Mouse (Mus musculus) midbrain, embryonic 15.5 days (tissue): Measurements from ENCODE around the gene Supt20. TPM values are rescaled to one million over a fixed set of nuclear protein-coding genes. Genes with fewer than 3 reads are reported as not detected.

Source experiments
- ATAC-seq: fragments of 200-750 bp; cut with Nextera tagmentation; replicated peaks from 2 replicates; pipeline ENCODE4 v1.8.0; 2017; ENCODE audit warnings: moderate TSS enrichment
- H3K27ac ChIP-seq: fragments of 300-500 bp; sonication (generic); 2 replicates; pipeline ENCODE4 v1.5.1; 2015; ENCODE audit warnings: mild to moderate bottlenecking, inconsistent platforms
- H3K27me3 ChIP-seq: fragments of 300-500 bp; sonication (generic); replicated peaks from 2 replicates; pipeline ENCODE4 v1.6.1; 2015; ENCODE audit warnings: inconsistent platforms
- H3K36me3 ChIP-seq: fragments of 300-500 bp; sonication (generic); replicated peaks from 2 replicates; pipeline ENCODE4 v1.6.1; 2015; ENCODE audit warnings: inconsistent platforms
- H3K4me1 ChIP-seq: fragments of 300-500 bp; sonication (generic); 2 replicates; pipeline ENCODE4 v1.6.1; 2015; ENCODE audit warnings: inconsistent platforms
- H3K4me2 ChIP-seq: fragments of 300-500 bp; sonication (generic); 2 replicates; pipeline ENCODE4 v1.6.1; 2015; ENCODE audit warnings: inconsistent platforms, mild to moderate bottlenecking, moderate library complexity
- H3K4me3 ChIP-seq: fragments of 300-500 bp; sonication (generic); 2 replicates; pipeline ENCODE4 v1.5.1; 2015; ENCODE audit warnings: mild to moderate bottlenecking, inconsistent platforms
- H3K9ac ChIP-seq: fragments of 300-500 bp; sonication (generic); 2 replicates; pipeline ENCODE4 v1.6.1; 2015; ENCODE audit warnings: mild to moderate bottlenecking, inconsistent platforms
- H3K9me3 ChIP-seq: fragments of 300-500 bp; sonication (generic); 2 replicates; pipeline ENCODE4 v1.6.1; 2016; ENCODE audit warnings: inconsistent platforms
- WGBS: fragments of 180-500 bp; shearing (Covaris S2); methylation state at CpG from one replicate; pipeline ENCODE4 v1.1.7; 2015; ENCODE audit warnings: mixed read lengths; 5-methylcytosine and 5-hydroxymethylcytosine counted together
- polyA plus RNA-seq: library from polyadenylated mRNA; unstranded; fragments of >200 nt; fragmentation: Nextera tagmentation; extraction: Ambion mirVana; gene quantifications from 2 replicates; pipeline ENCODE4 v1.2.1, GENCODE M21; 2015

The Supt20 gene
- polyA plus RNA-seq, 1 experiment from 2014 or later: 90.1 TPM

GRCm38 (mm10) chr3:54715461-54715860, 22.9 kb downstream of the Supt20 start:
- H3K4me1 ChIP-seq: no peaks in the 10 kb centered on the region
- H3K27ac ChIP-seq: no peak overlapping the region
- H3K9ac ChIP-seq: no peak overlapping the region
- H3K4me3 ChIP-seq: no peak overlapping the region
- no peaks in the 10 kb centered on the region for H3K27me3 ChIP-seq
- 93% methylated on average over 6 of the region's 6 CpGs for WGBS
- H3K9me3 ChIP-seq: no peaks in the 10 kb centered on the region
- no peak overlapping the region for H3K4me2 ChIP-seq
- peaks cover 56% of the 10 kb centered on the region for H3K36me3 ChIP-seq
- ATAC-seq: no peak

DNA sequence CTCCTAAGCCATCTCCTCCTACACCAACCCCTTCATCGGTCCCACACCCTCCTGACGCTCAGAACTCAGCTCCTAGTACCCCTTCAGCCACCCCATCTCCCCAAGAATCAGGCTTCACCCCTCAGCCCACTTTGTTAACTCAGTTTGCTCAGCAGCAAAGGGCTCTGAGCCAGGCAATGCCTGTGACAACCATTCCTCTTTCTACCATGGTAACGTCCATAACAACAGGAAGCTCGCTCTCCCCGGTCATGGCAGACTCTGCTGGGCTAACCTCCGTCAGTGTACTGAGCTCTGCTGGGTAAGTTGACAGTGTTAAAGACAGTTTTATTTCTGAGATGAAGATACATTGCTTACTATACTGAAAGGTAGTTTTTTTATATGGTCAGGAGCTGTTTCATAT, 24.7 kb downstream of the Supt20 start:
- no peak for ATAC-seq
- H3K9me3 ChIP-seq: no peaks in the 10 kb centered on the region
- WGBS: 73% methylated on average over 6 of the region's 6 CpGs

DNA sequence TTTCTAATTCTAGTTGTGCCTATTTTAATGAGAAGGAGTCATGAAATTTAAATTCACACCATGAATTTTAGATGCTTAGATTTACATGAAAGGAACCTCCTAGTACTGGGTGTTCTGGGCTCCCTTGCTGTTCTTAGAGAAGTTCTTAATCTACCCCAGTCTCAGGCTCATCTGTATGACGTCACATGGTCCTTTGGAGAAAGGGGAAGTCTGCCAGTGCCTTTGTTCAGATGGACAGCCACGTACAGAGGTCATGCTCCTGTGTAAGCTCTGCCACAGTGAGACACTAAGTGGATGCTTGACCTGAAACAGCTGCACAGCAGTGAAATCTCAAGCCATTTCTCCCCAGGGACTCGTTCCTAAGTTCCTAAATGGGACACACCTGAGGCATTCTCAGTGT, 26.3 kb downstream of the Supt20 start:
- no peaks in the 10 kb centered on the region for H3K4me1 ChIP-seq
- no peak for ATAC-seq
- H3K36me3 ChIP-seq: peaks cover 41% of the 10 kb centered on the region; the same call in 1 of the 2 replicates
- no peak overlapping the region for H3K9ac ChIP-seq
- no peaks in the 10 kb centered on the region for H3K27me3 ChIP-seq
- H3K4me2 ChIP-seq: no peak overlapping the region
- no peaks in the 10 kb centered on the region for H3K9me3 ChIP-seq
- no peak overlapping the region for H3K27ac ChIP-seq
- 52% methylated on average over 3 of the region's 3 CpGs for WGBS
- H3K4me3 ChIP-seq: no peak overlapping the region

More for the DNA sequence above, 24.7 kb downstream of the Supt20 start:
- H3K27ac ChIP-seq: no peak overlapping the region
- H3K4me1 ChIP-seq: no peaks in the 10 kb centered on the region
- H3K4me3 ChIP-seq: no peak overlapping the region
- H3K27me3 ChIP-seq: no peaks in the 10 kb centered on the region
- H3K9ac ChIP-seq: no peak overlapping the region
- H3K4me2 ChIP-seq: no peak overlapping the region
- H3K36me3 ChIP-seq: peaks cover 47% of the 10 kb centered on the region

DNA sequence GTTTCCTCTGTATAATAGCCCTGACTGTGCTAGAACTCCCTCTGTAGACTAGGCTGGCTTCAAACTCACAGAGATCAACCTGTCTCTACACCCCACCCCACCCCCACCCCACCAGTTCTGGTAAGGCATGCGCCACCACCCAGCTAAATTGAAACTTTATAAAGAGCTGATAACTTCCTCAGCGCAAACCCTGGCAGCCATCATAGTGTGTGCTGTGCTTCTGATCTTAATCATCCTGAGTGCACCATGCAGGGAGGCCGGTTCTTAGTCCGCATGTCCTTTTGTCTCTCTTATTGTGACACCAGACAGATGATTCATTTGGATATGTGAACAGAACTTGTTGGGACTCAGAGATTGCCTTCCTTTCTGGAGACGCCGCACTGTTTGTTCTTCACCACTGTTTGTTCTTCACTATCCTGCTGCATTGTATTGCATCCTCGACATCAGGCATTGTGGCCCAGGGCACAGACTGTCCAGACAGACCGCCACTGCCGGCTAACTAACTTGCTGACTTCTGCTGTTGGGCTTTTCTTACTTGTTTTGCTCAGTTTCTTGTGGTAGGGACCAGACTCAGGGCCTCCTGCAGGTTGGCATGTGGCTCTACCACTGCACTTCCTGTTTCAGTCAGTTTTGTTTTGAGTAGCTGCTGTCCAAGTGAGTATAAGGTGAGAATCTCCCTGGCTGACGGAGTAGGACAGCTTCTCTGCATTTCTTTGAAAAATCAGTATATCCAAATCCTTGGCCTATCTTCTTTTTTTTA, 31.3 kb downstream of the Supt20 start:
- Histone ChIP-seq H3K27me3 (no peaks in the 10 kb centered on the region), H3K27ac (no peak overlapping the region), H3K4me1 (no peaks in the 10 kb centered on the region), H3K4me3 (no peak overlapping the region), H3K9me3 (no peaks in the 10 kb centered on the region), H3K9ac (no peak overlapping the region), H3K36me3 (peaks cover 29% of the 10 kb centered on the region), H3K4me2 (no peak overlapping the region)
- no peak for ATAC-seq
- 88% methylated on average over 10 of the region's 10 CpGs for WGBS

GRCm38 (mm10) chr3:54725344-54725743, 32.7 kb downstream of the Supt20 start:
- H3K4me2 ChIP-seq: no peak overlapping the region
- WGBS: 97% methylated on average over 2 of the region's 2 CpGs
- no peak for ATAC-seq
- no peaks in the 10 kb centered on the region for H3K27me3 ChIP-seq
- no peaks in the 10 kb centered on the region for H3K9me3 ChIP-seq
- no peaks in the 10 kb centered on the region for H3K4me1 ChIP-seq
- H3K9ac ChIP-seq: no peak overlapping the region
- no peak overlapping the region for H3K4me3 ChIP-seq
- H3K36me3 ChIP-seq: peaks cover 41% of the 10 kb centered on the region
- no peak overlapping the region for H3K27ac ChIP-seq

- WGBS: 94% methylated on average over 2 of the region's 2 CpGs
- H3K4me3 ChIP-seq: no peak overlapping the region
- H3K4me2 ChIP-seq: no peak overlapping the region
- no peak overlapping the region for H3K27ac ChIP-seq
- ATAC-seq: no peak
- no peaks in the 10 kb centered on the region for H3K27me3 ChIP-seq
- H3K9me3 ChIP-seq: no peaks in the 10 kb centered on the region
- no peaks in the 10 kb centered on the region; the same call in 1 of the 2 replicates for H3K4me1 ChIP-seq
- no peak overlapping the region for H3K9ac ChIP-seq
- H3K36me3 ChIP-seq: peaks cover 40% of the 10 kb centered on the region
These were observed 35.0 kb downstream of the Supt20 start for GRCm38 (mm10) chr3:54727588-54727987.

DNA sequence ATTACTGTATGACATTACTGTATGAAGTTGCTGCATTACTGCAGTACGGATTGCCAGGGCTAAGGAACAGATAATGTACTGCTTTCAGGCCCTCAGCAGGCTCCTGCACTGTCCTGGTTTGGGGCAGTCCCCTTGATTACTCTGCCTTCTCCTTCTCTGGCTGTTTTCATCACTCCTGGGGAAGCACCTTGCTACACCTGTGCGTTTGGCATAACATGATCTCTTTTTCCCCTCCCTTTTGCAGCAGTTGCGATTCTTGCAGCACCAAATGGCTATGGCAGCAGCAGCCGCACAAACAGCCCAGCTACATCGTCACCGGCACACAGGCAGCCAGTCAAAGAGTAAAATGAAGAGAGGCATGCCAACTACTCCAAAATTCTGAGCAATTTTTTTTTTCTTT, 35.5 kb downstream of the Supt20 start:
- Histone ChIP-seq H3K4me1 (peaks cover 4% of the 10 kb centered on the region), H3K4me2 (no peak overlapping the region), H3K36me3 (peaks cover 40% of the 10 kb centered on the region), H3K9me3 (no peaks in the 10 kb centered on the region), H3K4me3 (no peak overlapping the region), H3K27me3 (no peaks in the 10 kb centered on the region), H3K9ac (no peak overlapping the region), H3K27ac (no peak overlapping the region)
- 93% methylated on average over 6 of the region's 6 CpGs for WGBS
- ATAC-seq: no peak

DNA sequence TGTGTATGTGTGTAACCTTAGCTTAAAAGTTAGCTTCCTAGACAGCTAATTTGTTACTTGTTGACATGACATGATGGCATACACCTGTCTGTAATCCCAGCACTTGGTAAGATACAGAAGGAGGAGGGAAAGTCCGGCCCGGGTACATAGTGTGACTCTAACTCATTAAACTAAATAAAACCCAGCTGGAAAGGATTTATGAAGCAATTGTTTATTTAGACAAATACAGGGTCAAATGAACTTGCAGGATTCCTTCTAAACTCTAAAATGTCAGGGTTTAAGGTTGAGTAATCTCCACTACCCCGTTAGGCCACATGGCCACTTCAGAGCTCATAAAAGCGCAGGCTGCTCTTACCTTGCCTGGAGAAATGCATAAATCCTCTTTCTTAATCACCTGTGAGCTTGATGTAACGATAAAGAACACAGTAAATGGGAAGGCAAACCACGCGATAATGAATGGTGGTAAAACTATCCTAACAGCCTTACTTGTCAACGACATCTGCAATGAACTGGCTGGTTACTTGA, 39.1 kb downstream of the Supt20 start:
- Histone ChIP-seq H3K4me3 (no peak overlapping the region), H3K4me2 (no peak overlapping the region), H3K36me3 (peaks cover 40% of the 10 kb centered on the region), H3K27ac (no peak overlapping the region), H3K9me3 (no peaks in the 10 kb centered on the region), H3K9ac (no peak overlapping the region), H3K27me3 (no peaks in the 10 kb centered on the region), H3K4me1 (peaks cover 22% of the 10 kb centered on the region)
- no peak for ATAC-seq
- WGBS: 91% methylated on average over 8 of the region's 8 CpGs

DNA sequence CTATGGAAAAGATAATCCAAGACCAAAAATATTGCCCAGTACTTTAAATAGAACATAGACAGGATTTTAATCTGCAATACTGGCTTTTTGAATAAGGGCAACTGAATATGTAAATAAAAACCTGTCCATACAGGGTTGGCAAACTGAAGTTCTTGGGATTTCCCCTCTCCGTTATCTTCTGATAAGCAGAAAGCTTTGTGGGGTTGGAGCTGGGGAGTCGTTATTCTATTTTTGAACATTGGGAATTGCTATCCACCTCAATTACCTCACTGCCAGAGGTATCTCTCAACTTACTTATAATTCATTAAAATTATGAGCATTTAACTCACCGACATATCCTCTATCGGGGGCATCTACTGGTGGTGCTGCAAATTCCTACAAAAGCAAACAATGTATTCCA, 39.8 kb downstream of the Supt20 start:
- H3K27ac ChIP-seq: no peak overlapping the region
- H3K9me3 ChIP-seq: no peaks in the 10 kb centered on the region
- 95% methylated on average over 4 of the region's 4 CpGs for WGBS
- H3K4me3 ChIP-seq: no peak overlapping the region
- no peak overlapping the region for H3K9ac ChIP-seq
- H3K4me2 ChIP-seq: no peak overlapping the region
- ATAC-seq: no peak
- no peaks in the 10 kb centered on the region for H3K27me3 ChIP-seq
- H3K36me3 ChIP-seq: peaks cover 33% of the 10 kb centered on the region
- peaks cover 22% of the 10 kb centered on the region for H3K4me1 ChIP-seq

GRCm38 (mm10) chr3:54734411-54735246, 42.0 kb downstream of the Supt20 start:
- Histone ChIP-seq H3K36me3 (peaks cover 13% of the 10 kb centered on the region), H3K9ac (peak overlapping the region; percentile 95), H3K27ac (peak overlapping the region; percentile 98), H3K4me1 (peaks cover 22% of the 10 kb centered on the region), H3K27me3 (no peaks in the 10 kb centered on the region), H3K9me3 (no peaks in the 10 kb centered on the region), H3K4me2 (peak overlapping the region; percentile 84), H3K4me3 (peak overlapping the region; percentile 86)
- under 1% methylated on average over 75 of the region's 84 CpGs for WGBS
- peak; percentile 96 for ATAC-seq

DNA sequence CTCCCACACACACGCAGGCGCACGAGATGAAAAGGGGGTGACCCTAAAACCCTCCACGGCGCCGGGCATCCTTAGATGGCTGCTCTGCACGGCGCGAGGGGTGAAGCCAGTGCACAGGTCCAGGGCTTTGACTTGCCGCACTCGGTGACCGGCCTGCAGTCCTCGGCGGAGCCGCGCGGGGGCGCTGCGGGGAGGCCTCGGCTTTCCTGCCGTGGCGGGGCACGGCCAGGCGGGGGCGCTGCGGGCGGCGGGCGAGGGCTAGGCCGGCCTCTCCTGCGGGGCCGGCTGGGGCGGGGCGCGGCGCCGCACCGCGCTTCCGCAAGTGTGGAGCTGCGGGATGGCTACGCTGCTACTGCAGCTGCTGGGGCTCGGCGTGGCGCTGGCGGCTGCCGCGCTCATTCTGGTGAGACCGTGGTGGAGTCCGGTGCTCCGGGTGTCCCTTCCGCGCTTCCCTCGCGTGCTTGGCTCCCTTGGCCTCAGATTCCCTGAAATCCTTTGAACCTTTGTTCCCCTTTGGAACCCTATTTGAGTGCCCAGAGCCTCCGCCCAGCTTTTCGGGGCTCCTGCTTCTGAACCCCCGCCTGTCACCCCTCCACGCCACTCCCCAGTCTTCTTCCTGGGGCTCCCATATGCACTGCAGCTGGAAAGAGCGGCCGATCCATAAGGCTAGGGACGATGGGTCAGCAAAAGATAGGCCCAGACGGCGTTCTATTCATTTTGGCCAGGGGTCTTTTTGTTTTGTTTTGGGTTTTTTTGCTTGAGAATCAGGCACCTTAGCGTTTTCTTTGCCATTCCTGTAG, 42.8 kb downstream of the Supt20 start, which contains the start of the genes Exosc8 and Alg5:
TSS of gene Exosc8 (minus strand) at position 147 of the 800 bp plus-strand sequence.
TSS of gene Alg5 (plus strand) at position 293 of the 800 bp plus-strand sequence.
- Histone ChIP-seq H3K4me2 (peak within 1 kb of the TSS; percentile 84), H3K4me1 (peaks cover 22% of the 10 kb centered on the region), H3K9me3 (no peaks in the 10 kb centered on the region), H3K36me3 (peaks cover 9% of the 10 kb centered on the region; the same call in 1 of the 2 replicates), H3K27ac (peak within 1 kb of the TSS; percentile 98), H3K4me3 (peak within 1 kb of the TSS; percentile 86), H3K27me3 (no peaks in the 10 kb centered on the region), H3K9ac (peak within 1 kb of the TSS; percentile 95)
- under 1% methylated on average over 65 of the region's 65 CpGs for WGBS
- peak; percentile 96 for ATAC-seq
